In the genomic region with DNA sequence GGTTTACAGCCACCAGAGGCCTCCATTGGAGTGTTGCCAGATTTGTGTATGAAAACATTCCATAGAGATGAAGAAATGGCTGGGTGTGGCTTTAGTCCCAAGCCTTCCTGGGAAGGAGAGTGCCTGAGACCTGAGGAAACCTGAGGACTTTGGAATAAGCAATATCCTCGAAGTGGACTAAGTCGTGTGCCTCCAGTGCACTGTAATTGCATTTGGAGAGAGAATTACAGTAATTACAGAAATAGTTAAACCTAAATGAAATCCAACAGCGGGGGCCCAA, we compare ENCODE assay signal across 14 mouse cellular contexts. TPM values are rescaled to one million over a fixed set of nuclear protein-coding genes. Genes with fewer than 3 reads are reported as not detected.
DNase-seq lines count a peak whose midpoint lies in the region; ATAC-seq lines count a peak whose summit lies in the region.
"Had no signal": no experiment of that assay in that cellular context is flagged by ENCODE, and none has a peak within 500 bp of the region (broad histone marks: within the 10 kb centered on the region; RNA-seq: fewer than 3 reads in every experiment).

No protein-coding gene starts in this region.

- no peaks in the 10 kb centered on the region for H3K27me3 ChIP-seq in heart, embryonic 13.5 days (replicated peaks)
- no peaks in the 10 kb centered on the region for H3K27me3 ChIP-seq in intestine, embryonic 14.5 days (replicated peaks; ENCODE audit: control insufficient read depth, insufficient read depth, low read length)
- H3K27me3 ChIP-seq: CH12.LX had no signal

- H3K36me3 ChIP-seq in heart, embryonic 13.5 days = peaks cover 8% of the 10 kb centered on the region
- H3K36me3 ChIP-seq in intestine, embryonic 14.5 days (ENCODE audit: control insufficient read depth, insufficient read depth, low read length) = 0 out of 2 replicates have a peak, but pooled peaks cover 3% of the 10 kb centered on the region

- H3K4me3 ChIP-seq in heart, embryonic 13.5 days = no peak overlapping the region
- no peak overlapping the region for H3K4me3 ChIP-seq in intestine, embryonic 14.5 days (ENCODE audit: low read depth, low read length)

- 74% methylated on average over 3 of the region's 3 CpGs for WGBS in heart, embryonic 13.5 days
- 72% methylated on average over 3 of the region's 3 CpGs for WGBS in intestine, embryonic 14.5 days

- peak overlapping the region; percentile 96 for H3K27ac ChIP-seq in heart, embryonic 13.5 days (replicated peaks)
- H3K27ac ChIP-seq in intestine, embryonic 14.5 days (ENCODE audit: low read depth) = peak overlapping the region; percentile 51

- DNase-seq in heart, postnatal 14 days = no peak
- peak; percentile 54 for DNase-seq in NIH3T3 (ENCODE audit: low read depth)
- no peak for DNase-seq in intestine, embryonic 14.5 days (ENCODE audit: low spot score)
- DNase-seq in lung, postnatal 25 days (ENCODE audit: low spot score) = peak; percentile 59
- DNase-seq in spleen, postnatal 4 days (ENCODE audit: low spot score in 2 of 2) = no peak
- no peak for DNase-seq in urinary bladder, adult 2 months (ENCODE audit: low spot score)
- no peak for DNase-seq in cerebellum, postnatal 4 days (ENCODE audit: low spot score in 2 of 2)
- DNase-seq: forebrain, postnatal 0 days; right cerebral cortex, adult 18-20 months had no signal

- no peak for ATAC-seq in heart, embryonic 13.5 days (ENCODE audit: extremely low read depth, insufficient number of reproducible peaks, low FRiP score, low TSS enrichment)
- no peak for ATAC-seq in intestine, embryonic 14.5 days (replicated peaks; ENCODE audit: low FRiP score, low TSS enrichment, low read depth)
- ATAC-seq: forebrain, postnatal 0 days had no signal

- intact Hi-C loops in heart, postnatal 14 days (cut with DNase I) = loop anchor here (5.0 kb wide), 1 partner anchor 148 kb away; no protein-coding TSS in a partner anchor

- peak overlapping the region; percentile 74 for H3K4me2 ChIP-seq in heart, embryonic 13.5 days
- H3K4me2 ChIP-seq in intestine, embryonic 14.5 days (ENCODE audit: low read length) = no peak overlapping the region

- peak overlapping the region; percentile 96 for H3K9ac ChIP-seq in heart, embryonic 13.5 days
- no peak overlapping the region for H3K9ac ChIP-seq in intestine, embryonic 14.5 days (ENCODE audit: low read length)
- H3K9ac ChIP-seq: forebrain, postnatal 0 days had no signal

- no peaks in the 10 kb centered on the region for H3K9me3 ChIP-seq in heart, embryonic 13.5 days
- H3K9me3 ChIP-seq in intestine, embryonic 14.5 days (ENCODE audit: control insufficient read depth, low read length) = no peaks in the 10 kb centered on the region

- H3K4me1 ChIP-seq in heart, embryonic 13.5 days = peaks cover 50% of the 10 kb centered on the region
- H3K4me1 ChIP-seq in intestine, embryonic 14.5 days (replicated peaks; ENCODE audit: control insufficient read depth, insufficient read depth, low read length) = peaks cover 17% of the 10 kb centered on the region

RNA-seq across cellular contexts. Expression of gene Erp29, which starts 2.1 kb away (rescaled TPM):
- polyA plus RNA-seq in heart, embryonic 13.5 days (2015; fragmentation: Nextera tagmentation; extraction: Ambion mirVana) = 146 and 160 TPM in 2 replicates
- 10 to 100 TPM; 84.7 to 93.4 TPM for total RNA-seq in heart, postnatal 14 days (2021)
- 164 and 167 TPM in 2 replicates for polyA plus RNA-seq in intestine, embryonic 14.5 days (2014; fragmentation: Nextera tagmentation; extraction: Ambion mirVana)
- 96.2 and 97.4 TPM in 2 replicates for polyA plus RNA-seq in urinary bladder, adult 2 months (2012; rRNA removed)

RNA-seq across cellular contexts. Expression of gene Tmem116, which starts 2.8 kb away (rescaled TPM):
- 3.9 TPM in 2 replicates for polyA plus RNA-seq in heart, embryonic 13.5 days (2015; fragmentation: Nextera tagmentation; extraction: Ambion mirVana)
- total RNA-seq in heart, postnatal 14 days (2021) = 1 to 10 TPM; 8.4 to 9.4 TPM
- 1.8 and 2.7 TPM in 2 replicates for polyA plus RNA-seq in intestine, embryonic 14.5 days (2014; fragmentation: Nextera tagmentation; extraction: Ambion mirVana)
- polyA plus RNA-seq in urinary bladder, adult 2 months (2012; rRNA removed) = 1.4 and 2.4 TPM in 2 replicates

RNA-seq across cellular contexts. Expression of gene Adam1b, which starts 48.8 kb away (rescaled TPM):
- polyA plus RNA-seq in heart, embryonic 13.5 days (2015; fragmentation: Nextera tagmentation; extraction: Ambion mirVana) = 0.09 TPM in 1 of 2 replicates, not detected in the other
- total RNA-seq in heart, postnatal 14 days (2021) = not detected
- 0.07 and 0.16 TPM in 2 replicates for polyA plus RNA-seq in intestine, embryonic 14.5 days (2014; fragmentation: Nextera tagmentation; extraction: Ambion mirVana)
- polyA plus RNA-seq in urinary bladder, adult 2 months (2012; rRNA removed) = not detected in 2 replicates
- total RNA-seq: forebrain, postnatal 0 days had no signal
- polyA plus RNA-seq: embryonic facial prominence, embryonic 11.5 days; forebrain, postnatal 0 days; limb, embryonic 11.5 days; neural tube, embryonic 11.5 days had no signal

RNA-seq across cellular contexts. Expression of gene Naa25, which starts 56.7 kb away (rescaled TPM):
- 30.4 and 34.7 TPM in 2 replicates for polyA plus RNA-seq in heart, embryonic 13.5 days (2015; fragmentation: Nextera tagmentation; extraction: Ambion mirVana)
- total RNA-seq in heart, postnatal 14 days (2021) = 10 to 100 TPM; 20.6 to 21.5 TPM
- 47.4 and 53.2 TPM in 2 replicates for polyA plus RNA-seq in intestine, embryonic 14.5 days (2014; fragmentation: Nextera tagmentation; extraction: Ambion mirVana)
- 15.8 and 17.2 TPM in 2 replicates for polyA plus RNA-seq in urinary bladder, adult 2 months (2012; rRNA removed)

Comparison
In these comparisons a context has a peak if more than half of its experiments do, and no peak if none do; other contexts are left out.
1. DNase-seq: peak in NIH3T3 (single experiment) and lung, postnatal 25 days (single experiment); none in heart, postnatal 14 days (0 of 2), intestine, embryonic 14.5 days (single experiment), spleen, postnatal 4 days (0 of 2), urinary bladder, adult 2 months (single experiment) and cerebellum, postnatal 4 days (0 of 2).